Mouse (Mus musculus) kidney, postnatal 25 days (tissue): Measurements from ENCODE around the gene Cops7a.

Experiments
- DNase-seq, 2 experiments: peaks; one replicate each; pipeline ENCODE4 v3.0.0; 2021; ENCODE audit warnings: mixed read lengths in 2 of 2

Gene Cops7a

GRCm38 (mm10) chr6:124955212-124955611 is 10.1 kb downstream of the Cops7a start:
- DNase-seq, result no peak

GRCm38 (mm10) chr6:124953991-124954715 is 11.2 kb downstream of the Cops7a start:
- no peak for DNase-seq

GRCm38 (mm10) chr6:124943526-124943925 is 21.8 kb downstream of the Cops7a start:
- DNase-seq, result no peak

- DNase-seq, result no peak
Observed at GRCm38 (mm10) chr6:124941679-124942078, 23.7 kb downstream of the Cops7a start.

GRCm38 (mm10) chr6:124938554-124938953 is 26.8 kb downstream of the Cops7a start:
- no peak for DNase-seq

GRCm38 (mm10) chr6:124937493-124937892 is 27.8 kb downstream of the Cops7a start:
- DNase-seq, result no peak

GRCm38 (mm10) chr6:124936681-124937080 is 28.7 kb downstream of the Cops7a start:
- no peak for DNase-seq

GRCm38 (mm10) chr6:124934670-124935069 is 30.7 kb downstream of the Cops7a start:
- no peak for DNase-seq

GRCm38 (mm10) chr6:124933127-124933526 is 32.2 kb downstream of the Cops7a start:
- no peak for DNase-seq

- DNase-seq, result no peak
Observed at GRCm38 (mm10) chr6:124932314-124932695, 33.0 kb downstream of the Cops7a start.

- peak; percentile 39 to 77 for DNase-seq
Observed at GRCm38 (mm10) chr6:124931525-124932313, 33.6 kb downstream of the Cops7a start.

- peak; percentile 99 for DNase-seq
Observed at GRCm38 (mm10) chr6:124930754-124931524, 34.4 kb downstream of the Cops7a start, which contains the start of gene Mlf2. Gene Mlf2, plus strand, starts transcription at chr6:124931386.

- DNase-seq, result peak; percentile 56 to 73
Observed at GRCm38 (mm10) chr6:124930231-124930630, 35.1 kb downstream of the Cops7a start.

GRCm38 (mm10) chr6:124925941-124926340 is 39.4 kb downstream of the Cops7a start:
- no peak for DNase-seq

GRCm38 (mm10) chr6:124925173-124925793 is 40.1 kb downstream of the Cops7a start:
- DNase-seq, result peak in 1 of 2 experiments; percentile 68

- DNase-seq, result no peak
Observed at GRCm38 (mm10) chr6:124921539-124921938, 43.8 kb downstream of the Cops7a start.

GRCm38 (mm10) chr6:124920318-124921085 is 44.8 kb downstream of the Cops7a start:
- peak in 1 of 2 experiments; percentile 17 for DNase-seq

GRCm38 (mm10) chr6:124919695-124920317 is 45.5 kb downstream of the Cops7a start, which contains the start of gene Ptms:
Gene Ptms, minus strand, starts transcription at chr6:124920103.
- peak; percentile 98 to 99 for DNase-seq

GRCm38 (mm10) chr6:124918890-124919627 is 46.3 kb downstream of the Cops7a start:
- DNase-seq, result no peak

GRCm38 (mm10) chr6:124918331-124918690 is 47.0 kb downstream of the Cops7a start:
- no peak for DNase-seq
